Mouse (Mus musculus) midbrain, embryonic 11.5 days (tissue): ENCODE data around the gene Sgk1. TPM values are rescaled to one million over a fixed set of nuclear protein-coding genes. Genes with fewer than 3 reads are reported as not detected.
"Not testable (repeated sequence)": the region's sequence is repeated elsewhere in the genome, so short reads cannot be mapped to it uniquely, and the experiment has no call there.

ENCODE experiments used
- ATAC-seq: fragments of 200-750 bp; cut with Nextera tagmentation; 2 replicates; pipeline ENCODE4 v1.8.0; 2017; ENCODE audit warnings: moderate TSS enrichment, moderate library complexity; ENCODE audit not compliant: low FRiP score
- DNase-seq: peaks from one replicate; pipeline ENCODE4 v3.0.0; 2015; ENCODE audit warnings: low spot score; ENCODE audit errors: missing footprints
- H3K27ac ChIP-seq: fragments of 300-500 bp; sonication (generic); 2 replicates; pipeline ENCODE4 v1.5.1; 2014; ENCODE audit warnings: low read depth, low read length
- H3K27me3 ChIP-seq: fragments of 300-500 bp; sonication (generic); 2 replicates; pipeline ENCODE4 v1.6.1; 2014; ENCODE audit warnings: mild to moderate bottlenecking, low read length, moderate library complexity, mixed read lengths; ENCODE audit not compliant: control insufficient read depth, insufficient read depth
- H3K36me3 ChIP-seq: fragments of 300-500 bp; sonication (generic); 2 replicates; pipeline ENCODE4 v1.6.1; 2014; ENCODE audit warnings: mild to moderate bottlenecking, low read length, moderate library complexity, mixed read lengths; ENCODE audit not compliant: control insufficient read depth, insufficient read depth
- H3K4me1 ChIP-seq: fragments of 300-500 bp; sonication (generic); 2 replicates; pipeline ENCODE4 v1.6.1; 2014; ENCODE audit warnings: low read length; ENCODE audit not compliant: control insufficient read depth, insufficient read depth
- H3K4me2 ChIP-seq: fragments of 300-500 bp; sonication (generic); 2 replicates; pipeline ENCODE4 v1.6.1; 2014; ENCODE audit warnings: mild to moderate bottlenecking, moderate library complexity
- H3K4me3 ChIP-seq: fragments of 300-500 bp; sonication (generic); 2 replicates; pipeline ENCODE4 v1.5.1; 2014; ENCODE audit warnings: low read depth, low read length
- H3K9ac ChIP-seq: fragments of 300-500 bp; sonication (generic); 2 replicates; pipeline ENCODE4 v1.6.1; 2014; ENCODE audit warnings: low read length
- H3K9me3 ChIP-seq: fragments of 300-500 bp; sonication (generic); 2 replicates; pipeline ENCODE4 v1.6.1; 2016; ENCODE audit warnings: low read length; ENCODE audit not compliant: control insufficient read depth
- WGBS: fragments of 180-500 bp; shearing (Covaris S2); extraction: QIAGEN DNeasy Blood & Tissue Kit; methylation state at CpG from one replicate; pipeline ENCODE4 v1.1.7; 2014; 5-methylcytosine and 5-hydroxymethylcytosine counted together
- polyA plus RNA-seq: library from polyadenylated mRNA; unstranded; fragments of >200 nt; fragmentation: Nextera tagmentation; extraction: Ambion mirVana; gene quantifications from 2 replicates; pipeline ENCODE4 v1.2.1, GENCODE M21; 2014

Gene Sgk1
- polyA plus RNA-seq, 1 experiment from 2014 or later, result 20.8 TPM

DNA sequence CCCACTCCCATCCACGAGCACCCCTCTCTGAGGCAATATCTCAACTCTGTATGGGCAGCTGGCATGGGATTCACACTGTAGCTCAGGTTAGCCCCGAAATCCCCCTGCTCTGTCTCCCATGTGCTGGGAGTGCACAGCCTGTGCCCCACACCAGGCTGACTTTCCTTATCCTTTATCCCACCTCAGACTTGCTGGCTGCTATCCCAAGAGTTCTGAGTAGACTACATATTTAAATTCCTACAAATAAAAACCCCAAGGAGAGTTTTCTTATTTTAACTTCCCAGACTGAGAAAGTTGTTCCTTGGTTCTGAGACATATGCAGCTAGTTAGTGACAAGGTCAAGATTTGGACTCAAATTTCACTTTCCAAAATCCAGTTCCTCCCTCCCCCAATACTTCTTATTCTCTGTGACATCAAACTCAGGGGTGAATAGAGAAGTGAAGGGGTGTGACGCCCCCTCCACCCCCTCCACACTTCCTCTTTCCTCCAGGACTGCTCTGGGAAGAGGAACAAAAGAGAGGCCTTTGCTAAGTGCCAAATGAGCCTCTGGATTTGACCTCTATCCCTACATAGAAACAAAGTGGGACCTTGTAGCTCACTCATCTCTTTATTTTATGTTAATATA, 7.3 kb downstream of the Sgk1 start:
- no peaks in the 10 kb centered on the region for H3K27me3 ChIP-seq
- no peak overlapping the region for H3K4me3 ChIP-seq
- H3K9me3 ChIP-seq, result no peaks in the 10 kb centered on the region
- H3K9ac ChIP-seq, result no peak overlapping the region
- no peaks in the 10 kb centered on the region for H3K4me1 ChIP-seq
- H3K36me3 ChIP-seq, result no peaks in the 10 kb centered on the region
- 75% methylated on average over 3 of the region's 3 CpGs for WGBS
- DNase-seq, result no peak
- H3K27ac ChIP-seq, result no peak overlapping the region
- ATAC-seq, result no peak
- H3K4me2 ChIP-seq, result no peak overlapping the region

DNA sequence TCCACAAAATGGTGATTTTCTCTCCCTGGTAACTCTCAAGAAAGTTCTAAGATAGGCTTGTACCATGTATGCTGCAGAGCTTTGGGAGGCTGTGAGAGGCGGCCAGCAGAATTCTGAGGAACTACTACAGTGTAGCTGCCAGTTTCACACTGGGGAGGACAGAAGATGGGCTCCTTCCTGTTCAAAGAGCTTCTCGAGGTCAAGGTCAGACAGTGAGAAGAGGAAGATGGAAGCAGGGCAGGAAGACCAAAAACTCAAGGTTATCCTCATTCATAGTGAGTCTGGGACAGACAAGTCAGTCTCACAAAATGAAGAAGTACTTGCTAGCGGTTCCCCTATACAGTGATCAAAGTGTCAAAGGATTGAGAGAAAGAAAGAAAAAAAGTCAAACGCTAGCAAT, 8.3 kb downstream of the Sgk1 start:
- no peak overlapping the region for H3K27ac ChIP-seq
- no peaks in the 10 kb centered on the region for H3K27me3 ChIP-seq
- no peaks in the 10 kb centered on the region for H3K36me3 ChIP-seq
- no peak overlapping the region for H3K9ac ChIP-seq
- no peak overlapping the region for H3K4me3 ChIP-seq
- WGBS, result 90% methylated on average over 4 of the region's 4 CpGs
- no peaks in the 10 kb centered on the region for H3K9me3 ChIP-seq
- no peak overlapping the region for H3K4me2 ChIP-seq
- no peaks in the 10 kb centered on the region for H3K4me1 ChIP-seq
- no peak for DNase-seq
- ATAC-seq, result no peak

DNA sequence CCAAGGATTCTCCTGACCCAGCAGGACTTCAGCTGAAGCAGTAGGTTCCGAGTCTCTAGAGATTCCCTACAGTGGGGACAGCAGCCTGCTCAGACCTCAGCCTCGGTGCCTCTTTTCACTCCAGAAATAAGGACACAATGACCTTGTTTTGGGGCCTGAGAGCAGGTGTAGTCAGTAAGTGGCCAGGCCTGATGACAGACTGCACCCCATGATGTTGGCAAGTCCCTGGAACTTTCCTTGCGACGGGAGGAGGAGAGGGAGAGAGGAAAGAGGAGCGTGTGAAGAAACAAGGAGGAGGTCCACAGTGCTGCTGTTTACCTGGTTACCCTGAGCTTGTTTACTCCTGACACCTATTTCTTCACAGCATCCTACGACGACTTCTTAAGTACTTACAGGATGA, 9.5 kb downstream of the Sgk1 start:
- H3K36me3 ChIP-seq, result no peaks in the 10 kb centered on the region
- no peak overlapping the region for H3K9ac ChIP-seq
- no peaks in the 10 kb centered on the region for H3K4me1 ChIP-seq
- H3K4me2 ChIP-seq, result no peak overlapping the region
- WGBS, result 74% methylated on average over 7 of the region's 7 CpGs
- H3K9me3 ChIP-seq, result no peaks in the 10 kb centered on the region
- ATAC-seq, result no peak
- DNase-seq, result no peak
- no peak overlapping the region for H3K4me3 ChIP-seq
- H3K27me3 ChIP-seq, result no peaks in the 10 kb centered on the region
- H3K27ac ChIP-seq, result no peak overlapping the region

DNA sequence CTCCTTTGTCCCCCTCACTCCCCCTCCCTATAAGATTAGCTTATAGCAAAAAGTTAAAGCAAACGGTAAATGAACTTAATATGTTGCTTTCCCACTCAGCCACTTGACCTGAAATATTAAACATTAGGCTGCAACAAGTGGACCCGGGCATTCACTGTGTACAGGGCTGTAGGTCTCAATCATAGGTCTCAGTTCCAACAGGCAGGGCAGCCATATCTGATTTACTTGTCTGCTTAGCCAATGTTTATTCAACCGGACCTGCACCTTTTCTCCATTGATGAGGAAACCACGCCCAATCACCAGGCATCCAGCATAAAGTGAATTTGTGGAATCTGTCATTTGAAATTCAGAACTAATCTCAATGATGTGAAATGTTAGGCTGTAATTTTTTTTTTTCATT, 10.1 kb downstream of the Sgk1 start:
- H3K9ac ChIP-seq, result no peak overlapping the region
- no peak for DNase-seq
- no peak overlapping the region for H3K4me2 ChIP-seq
- no peak overlapping the region for H3K4me3 ChIP-seq
- H3K27ac ChIP-seq, result no peak overlapping the region
- no peak for ATAC-seq
- H3K36me3 ChIP-seq, result no peaks in the 10 kb centered on the region
- 82% methylated on average over 4 of the region's 4 CpGs for WGBS
- no peaks in the 10 kb centered on the region for H3K4me1 ChIP-seq
- no peaks in the 10 kb centered on the region for H3K27me3 ChIP-seq
- H3K9me3 ChIP-seq, result no peaks in the 10 kb centered on the region

DNA sequence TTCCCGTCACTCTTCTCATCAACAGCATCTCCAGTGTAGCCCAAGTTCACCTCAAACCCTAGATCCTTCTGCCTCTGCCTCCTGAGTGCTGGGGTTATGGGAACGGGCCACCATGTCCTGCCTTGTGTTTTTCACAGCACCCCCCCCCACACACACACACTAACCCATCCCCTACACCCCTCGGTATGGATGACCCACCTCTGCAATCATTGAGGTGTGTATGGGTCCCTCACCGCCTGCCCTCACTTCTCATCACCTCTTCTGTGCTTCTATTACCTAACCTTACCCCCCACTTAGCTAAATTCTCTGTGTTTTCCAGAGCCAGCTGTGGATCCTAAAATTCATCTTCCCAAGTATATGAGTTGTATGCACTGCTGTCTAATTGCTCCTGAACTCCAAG, 16.4 kb downstream of the Sgk1 start:
- DNase-seq, result no peak
- H3K27ac ChIP-seq, result no peak overlapping the region
- no peaks in the 10 kb centered on the region for H3K4me1 ChIP-seq
- H3K4me2 ChIP-seq, result no peak overlapping the region
- no peaks in the 10 kb centered on the region for H3K27me3 ChIP-seq
- H3K4me3 ChIP-seq, result no peak overlapping the region
- no peaks in the 10 kb centered on the region for H3K9me3 ChIP-seq
- no peaks in the 10 kb centered on the region for H3K36me3 ChIP-seq
- ATAC-seq, result no peak
- 87% methylated on average over 4 of the region's 4 CpGs for WGBS
- H3K9ac ChIP-seq, result no peak overlapping the region

DNA sequence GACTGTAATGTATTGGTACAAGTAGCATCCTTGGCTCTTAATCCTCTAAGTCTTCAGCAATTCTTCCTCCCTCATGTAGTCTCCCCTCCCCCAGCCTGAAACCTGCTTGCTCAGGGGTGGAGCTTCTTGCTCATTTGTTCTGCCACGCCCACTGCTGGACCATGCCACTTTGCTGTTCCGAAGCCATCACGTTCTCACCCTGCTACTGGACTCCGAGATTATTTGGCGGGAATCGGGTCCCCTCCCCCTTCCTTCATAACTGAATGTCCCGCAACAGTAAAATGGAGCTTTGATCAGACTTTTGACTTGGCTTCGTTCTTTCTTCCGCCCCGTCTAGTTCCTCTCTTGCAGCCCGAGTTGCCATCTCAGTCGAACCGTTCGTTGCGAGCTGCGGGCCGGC, 16.9 kb downstream of the Sgk1 start:
- ATAC-seq, H3K27me3 ChIP-seq, DNase-seq, H3K9ac ChIP-seq, H3K4me1 ChIP-seq, H3K27ac ChIP-seq, H3K4me2 ChIP-seq, H3K36me3 ChIP-seq, H3K9me3 ChIP-seq, H3K4me3 ChIP-seq: not testable (repeated sequence)
- 93% methylated on average over 17 of the region's 17 CpGs for WGBS

DNA sequence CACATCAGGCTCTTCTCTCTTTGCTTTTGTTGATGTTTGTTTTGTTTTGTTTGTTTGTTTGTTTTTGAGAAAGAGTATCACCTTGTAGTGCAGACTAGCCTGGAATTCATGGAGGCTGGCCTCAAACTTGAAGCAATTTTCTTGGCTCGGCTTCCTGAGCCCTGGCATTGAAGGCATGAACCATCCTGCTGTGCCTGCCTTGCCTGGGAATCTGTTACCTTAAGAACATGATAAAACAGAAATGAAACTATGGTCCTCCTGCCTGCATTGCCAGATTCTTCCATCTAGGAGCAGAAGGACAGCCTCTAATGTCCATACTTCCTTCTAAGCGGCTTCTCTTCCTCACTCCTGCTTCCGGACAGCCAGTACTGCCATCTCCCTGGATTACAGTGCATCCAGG, 17.4 kb downstream of the Sgk1 start:
- no peak overlapping the region for H3K4me3 ChIP-seq
- no peaks in the 10 kb centered on the region for H3K9me3 ChIP-seq
- no peak overlapping the region for H3K27ac ChIP-seq
- no peaks in the 10 kb centered on the region for H3K27me3 ChIP-seq
- no peak overlapping the region for H3K9ac ChIP-seq
- DNase-seq (no peak), ATAC-seq (no peak)
- H3K4me1 ChIP-seq, result no peaks in the 10 kb centered on the region
- WGBS, result 90% methylated on average over 3 of the region's 3 CpGs
- no peak overlapping the region for H3K4me2 ChIP-seq
- no peaks in the 10 kb centered on the region for H3K36me3 ChIP-seq

DNA sequence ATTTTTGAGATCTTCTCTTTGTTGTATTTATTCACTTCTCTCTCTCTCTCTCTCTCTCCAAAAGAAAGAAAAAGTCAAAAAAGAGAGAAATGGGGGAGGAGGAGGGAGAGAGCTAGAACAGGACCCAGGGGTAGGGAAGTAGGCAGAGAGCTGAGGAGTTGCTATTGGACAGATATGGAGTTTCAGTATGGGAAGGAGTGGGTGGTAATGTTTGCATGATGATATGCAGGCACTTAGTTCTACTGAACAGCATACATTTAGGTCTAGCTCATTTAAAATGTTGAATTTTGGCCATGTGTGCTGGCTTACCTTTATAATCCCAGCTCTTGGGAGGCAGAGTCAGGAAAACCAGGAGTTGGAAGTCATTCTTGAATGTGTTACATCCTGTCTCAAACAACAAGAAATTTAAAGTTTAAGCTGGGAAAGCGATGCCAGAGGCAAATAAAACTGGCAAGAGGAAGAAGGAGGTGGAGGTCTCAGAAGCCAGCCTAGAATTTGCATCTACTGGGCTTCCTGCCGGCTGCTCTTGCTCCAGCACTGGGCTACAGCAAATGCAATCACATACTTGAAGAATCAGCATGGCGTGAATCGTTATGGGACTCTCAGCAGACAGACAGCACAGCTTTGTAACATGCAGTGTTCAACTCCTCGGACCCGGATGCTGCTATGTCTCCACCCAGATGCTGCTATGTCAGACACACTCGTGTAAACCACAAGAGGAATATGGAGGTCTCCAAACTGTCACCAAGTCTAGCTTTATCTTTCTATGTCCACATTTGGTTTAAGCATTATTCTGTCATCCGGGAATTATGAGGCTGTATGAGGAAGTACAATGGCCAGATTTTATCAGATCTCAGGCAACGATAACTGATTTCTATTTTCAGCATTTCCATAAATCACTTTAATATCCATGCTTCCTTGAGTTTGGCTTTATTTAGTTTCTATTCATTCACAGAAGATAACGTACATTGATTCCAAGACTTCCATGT, 20.5 kb downstream of the Sgk1 start:
- no peak overlapping the region for H3K9ac ChIP-seq
- WGBS, result 91% methylated on average over 10 of the region's 10 CpGs
- H3K4me2 ChIP-seq, result no peak overlapping the region
- H3K36me3 ChIP-seq, result no peaks in the 10 kb centered on the region
- H3K4me3 ChIP-seq, result no peak overlapping the region
- ATAC-seq (no peak), DNase-seq (no peak)
- H3K9me3 ChIP-seq, result no peaks in the 10 kb centered on the region
- H3K4me1 ChIP-seq, result no peaks in the 10 kb centered on the region
- no peaks in the 10 kb centered on the region for H3K27me3 ChIP-seq
- H3K27ac ChIP-seq, result no peak overlapping the region

DNA sequence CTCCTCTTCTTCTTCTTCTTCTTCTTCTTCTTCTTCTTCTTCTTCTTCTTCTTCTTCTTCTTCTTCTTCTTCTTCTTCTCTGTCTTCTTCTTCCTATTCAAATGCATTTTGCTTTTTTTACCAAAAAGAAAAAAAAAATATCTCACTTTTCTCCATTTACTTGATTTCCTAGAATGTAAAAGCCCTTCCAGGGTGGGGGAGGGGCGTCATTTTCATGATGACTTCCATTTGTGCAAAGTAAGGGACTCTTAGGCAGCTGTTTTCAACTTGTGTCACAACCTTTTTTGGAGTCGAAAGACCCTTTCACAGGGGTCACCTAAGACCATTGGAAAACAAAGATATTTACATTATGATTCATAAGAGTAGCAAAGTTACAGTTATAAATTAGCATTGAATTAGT, 22.2 kb downstream of the Sgk1 start:
- Histone ChIP-seq H3K4me3 (no peak overlapping the region), H3K27me3 (no peaks in the 10 kb centered on the region), H3K4me1 (no peaks in the 10 kb centered on the region), H3K27ac (no peak overlapping the region), H3K9me3 (no peaks in the 10 kb centered on the region), H3K4me2 (no peak overlapping the region), H3K36me3 (no peaks in the 10 kb centered on the region), H3K9ac (no peak overlapping the region)
- WGBS, result 73% methylated on average over 2 of the region's 2 CpGs
- ATAC-seq (no peak), DNase-seq (no peak)
